Mouse (Mus musculus): Measurements from ENCODE around the gene Urad.
A peak's percentile ranks its signal among the peaks of the same experiment; 100 is the strongest.

The Urad gene

DNA sequence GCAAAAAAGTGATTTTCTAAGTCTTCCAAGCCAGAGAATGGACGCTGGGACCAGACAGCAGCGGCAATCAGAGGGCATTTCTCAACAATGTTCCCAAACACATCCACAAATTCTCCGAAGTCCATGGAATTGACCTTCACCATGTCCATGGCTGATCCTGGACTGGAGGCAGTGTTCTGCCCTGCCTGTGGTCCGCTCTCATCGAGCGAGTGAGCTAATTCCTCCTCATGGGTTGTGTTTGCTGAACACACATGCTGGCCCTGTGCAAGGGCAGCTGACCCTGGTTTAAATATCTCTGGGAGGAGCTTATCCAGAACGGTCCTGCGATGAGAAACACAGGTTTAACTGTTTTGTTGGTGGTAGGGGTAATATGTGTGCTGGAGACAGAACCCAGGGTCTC lies at the start of gene Urad:
TSS of gene Urad (minus strand) at position 258 of the 400 bp plus-strand sequence.
- DNase-seq (ENCODE audit: extremely low spot score, low spot score), result no peak

DNA sequence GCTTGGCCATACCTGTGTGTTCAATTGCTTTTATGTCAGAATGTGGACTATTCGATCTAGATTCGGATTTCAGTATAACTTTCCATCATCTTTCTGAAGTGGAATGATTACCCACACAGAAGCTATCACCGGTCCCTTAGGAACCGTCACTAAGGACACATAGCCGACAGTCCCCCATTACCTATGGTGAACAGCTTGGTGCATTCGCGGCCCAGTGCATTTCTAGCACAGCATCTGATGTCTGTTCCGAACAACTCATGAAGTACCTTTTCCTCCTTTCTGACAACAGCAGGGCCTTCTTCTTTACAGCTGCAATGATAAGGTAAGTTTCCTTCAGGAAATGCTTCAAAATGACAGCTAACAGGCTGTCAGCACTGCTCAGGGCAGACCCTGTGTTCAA lies 48.0 kb upstream of the Urad start:
- DNase-seq (ENCODE audit: extremely low spot score, low spot score), result no peak

DNA sequence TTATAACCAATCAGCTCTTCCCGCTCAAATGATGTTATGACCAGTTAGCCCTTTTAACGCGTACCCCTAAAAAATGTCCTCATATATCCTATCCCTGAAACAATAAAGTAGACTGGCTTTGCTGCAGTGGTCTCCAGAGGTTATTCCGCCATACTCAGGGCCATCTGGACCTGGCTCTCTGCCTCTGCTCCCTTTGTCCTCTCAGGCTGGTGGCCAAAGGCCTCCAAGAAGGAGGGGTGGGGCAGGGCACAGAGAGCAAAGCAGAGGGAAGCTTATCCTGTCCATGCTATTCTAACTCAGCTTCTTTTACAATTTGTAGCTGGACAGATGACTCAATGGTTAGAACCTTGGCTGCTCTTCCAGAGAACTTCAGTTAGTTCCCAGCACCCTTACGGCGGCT lies 46.0 kb upstream of the Urad start:
- DNase-seq (ENCODE audit: extremely low spot score, low spot score), result no peak

DNA sequence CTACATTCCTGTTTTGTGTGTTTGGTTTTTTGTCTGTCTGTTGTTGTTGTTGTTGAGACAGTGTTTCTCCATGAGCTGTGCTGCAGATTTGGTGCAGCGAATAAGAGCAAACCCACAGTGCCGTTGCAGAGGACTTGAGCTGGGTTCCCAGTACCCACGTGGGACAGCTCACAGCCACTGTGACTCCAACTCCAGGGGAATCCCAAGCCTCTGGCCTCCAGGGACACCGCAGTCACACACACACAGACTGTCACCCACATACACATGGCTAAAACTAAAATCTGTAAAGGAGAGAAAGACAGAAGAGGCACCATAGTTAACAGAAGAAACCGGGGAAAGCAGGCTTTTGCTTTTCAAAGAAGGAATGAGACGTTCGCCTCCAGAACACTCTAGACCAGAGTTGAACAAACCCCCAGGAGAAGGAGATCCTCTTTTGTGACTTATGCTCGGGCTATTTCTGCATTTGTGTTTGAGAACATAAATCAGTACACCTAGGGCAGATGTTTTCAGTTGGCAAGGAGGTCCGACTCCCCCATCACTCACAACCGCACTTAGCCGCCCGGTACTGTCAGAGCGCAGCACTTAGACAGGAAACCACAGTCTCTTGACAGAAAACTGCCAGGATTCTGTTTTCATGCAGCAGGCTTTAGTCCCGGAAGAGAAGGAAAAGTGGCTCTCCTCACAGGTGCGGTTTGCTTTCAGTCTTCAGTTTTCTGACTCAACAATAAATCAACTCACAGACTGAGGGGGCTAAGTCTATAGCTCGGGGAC lies 43.9 kb upstream of the Urad start:
- DNase-seq (ENCODE audit: extremely low spot score, low spot score), result no peak

DNA sequence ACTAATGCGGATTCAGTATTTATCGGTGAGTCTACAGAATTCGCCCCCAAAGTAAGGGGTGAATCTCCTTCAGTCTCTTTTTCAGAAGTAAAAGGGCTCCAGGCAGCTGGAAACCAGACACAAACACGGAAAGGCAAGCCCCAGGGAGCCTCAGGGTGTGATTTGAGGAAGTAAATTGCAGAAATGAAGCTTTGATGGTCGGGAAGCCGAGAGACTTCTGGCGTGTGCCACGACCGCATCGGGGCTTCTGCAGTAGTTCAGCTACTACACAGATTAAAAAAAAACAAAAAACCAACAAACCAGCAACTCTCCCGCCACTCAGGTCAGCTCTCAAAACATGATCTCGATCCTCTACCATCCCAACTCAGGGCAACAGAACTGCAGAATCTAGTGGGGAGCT lies 40.8 kb upstream of the Urad start:
- DNase-seq (ENCODE audit: extremely low spot score, low spot score), result no peak

DNA sequence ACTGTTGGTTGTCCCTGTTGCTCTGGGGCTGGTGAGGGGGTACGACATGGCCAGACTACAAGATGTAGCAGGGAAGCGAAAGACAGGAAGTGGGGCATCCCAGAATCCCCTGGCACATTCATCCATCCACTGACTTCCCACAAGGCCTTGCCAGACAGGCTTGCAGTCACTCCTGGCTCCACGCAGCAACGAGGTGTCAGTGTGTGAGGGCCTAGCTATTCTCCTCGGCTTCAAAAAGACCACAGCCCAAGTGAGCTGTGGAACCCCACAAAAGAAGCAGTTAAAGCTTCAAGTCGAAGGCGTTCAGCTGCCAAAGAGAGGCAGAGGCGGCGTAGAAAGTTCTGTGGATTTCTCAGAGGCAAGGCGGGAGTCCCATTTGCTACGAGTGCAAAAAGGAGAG lies 36.2 kb upstream of the Urad start:
- DNase-seq (ENCODE audit: extremely low spot score, low spot score), result no peak

DNA sequence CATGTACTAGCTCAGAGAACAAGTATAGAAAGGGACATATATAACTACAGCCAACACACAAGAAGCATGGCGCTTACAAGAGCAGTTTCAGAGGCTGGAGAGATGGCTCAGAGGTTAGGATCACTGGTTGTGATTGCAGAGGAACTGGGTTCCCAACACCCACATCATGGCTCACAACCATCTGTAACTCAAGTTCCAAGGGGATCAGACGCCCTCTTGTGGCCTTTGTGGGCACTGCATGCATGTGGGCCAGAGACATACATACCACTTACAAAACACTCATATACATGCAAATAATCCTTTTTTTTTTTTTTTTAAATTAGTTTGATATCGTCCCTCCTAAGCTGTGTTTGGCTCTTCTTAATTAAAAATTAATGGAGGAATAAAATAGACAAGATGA lies 35.3 kb upstream of the Urad start:
- peak; percentile 35 for DNase-seq (ENCODE audit: extremely low spot score, low spot score)

DNA sequence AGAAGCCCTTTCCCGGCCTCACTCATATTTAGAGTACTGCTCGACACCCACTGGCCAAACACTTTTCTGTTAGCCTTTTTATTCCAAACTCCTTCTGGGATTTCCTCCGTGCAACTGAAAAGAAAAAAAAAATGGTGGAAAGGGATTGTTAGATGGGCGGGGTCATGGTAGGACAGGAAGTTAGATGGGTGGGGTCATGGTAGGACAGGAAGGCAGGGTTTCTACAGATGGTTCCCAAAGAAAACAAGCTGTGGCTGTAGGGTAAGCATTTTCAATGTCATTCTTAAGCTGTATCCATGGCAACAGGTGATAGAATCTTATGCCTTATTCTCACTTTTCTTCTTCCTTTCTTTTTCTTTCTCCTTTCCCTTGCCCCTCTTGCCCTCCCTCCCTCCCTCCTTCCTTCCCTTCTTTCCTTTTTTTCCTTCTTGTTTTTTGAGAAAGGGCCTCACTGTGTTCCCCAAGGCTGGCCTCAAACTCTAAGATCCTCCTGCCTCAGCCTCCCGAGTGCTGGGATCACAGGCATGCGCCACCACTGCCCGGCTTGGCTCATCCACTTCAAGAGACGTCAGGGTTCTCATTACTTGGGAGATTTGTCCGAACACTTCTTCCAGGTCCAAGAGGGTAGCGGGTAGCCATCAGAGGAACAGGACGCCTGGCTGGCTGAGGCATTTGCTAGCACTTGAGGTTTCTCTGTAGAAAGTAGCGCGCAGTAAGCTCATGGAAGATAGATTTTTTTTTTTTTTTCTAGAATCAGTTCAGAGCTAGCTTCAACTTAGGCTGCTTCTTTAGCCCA lies 34.2 kb upstream of the Urad start:
- no peak for DNase-seq (ENCODE audit: extremely low spot score, low spot score)

DNA sequence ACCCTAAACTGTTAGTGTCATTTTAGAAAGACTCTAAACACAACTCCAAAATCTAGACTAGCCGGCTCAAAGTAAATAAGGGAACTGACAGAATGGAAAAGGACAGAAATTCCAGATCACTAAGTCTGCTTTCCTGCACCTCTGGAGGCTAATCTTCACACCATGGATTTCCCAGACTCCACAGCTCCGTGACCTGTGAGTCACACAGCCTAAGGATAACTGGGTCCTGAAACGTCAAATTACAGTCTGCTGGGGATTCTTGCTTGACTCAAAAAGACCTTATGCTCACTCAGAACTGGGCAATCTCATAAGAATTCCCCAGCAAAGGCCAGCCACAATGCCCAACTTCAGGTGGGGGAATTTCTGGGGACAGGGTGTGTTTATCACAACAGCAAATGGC lies 33.5 kb upstream of the Urad start:
- DNase-seq (ENCODE audit: extremely low spot score, low spot score), result no peak

DNA sequence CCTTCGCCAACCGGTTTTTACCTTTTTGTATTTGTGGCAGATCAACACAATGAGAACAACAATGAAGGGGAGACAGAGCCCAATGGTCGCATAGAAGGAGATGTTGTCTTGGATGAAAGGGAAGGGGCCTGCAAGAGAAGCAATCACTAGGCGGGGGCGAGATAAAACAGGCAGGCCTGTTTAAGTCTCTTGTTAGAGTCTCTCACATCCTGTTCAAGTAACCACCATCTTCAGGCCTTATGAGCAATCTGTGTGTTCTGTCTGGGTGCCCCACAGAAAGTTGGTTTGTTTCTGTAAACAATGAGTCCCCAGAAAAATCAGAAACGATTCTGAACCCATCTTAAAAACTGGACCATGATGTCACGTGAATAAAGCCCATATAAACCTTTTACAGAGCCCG lies 32.7 kb upstream of the Urad start:
- DNase-seq (ENCODE audit: extremely low spot score, low spot score), result no peak

DNA sequence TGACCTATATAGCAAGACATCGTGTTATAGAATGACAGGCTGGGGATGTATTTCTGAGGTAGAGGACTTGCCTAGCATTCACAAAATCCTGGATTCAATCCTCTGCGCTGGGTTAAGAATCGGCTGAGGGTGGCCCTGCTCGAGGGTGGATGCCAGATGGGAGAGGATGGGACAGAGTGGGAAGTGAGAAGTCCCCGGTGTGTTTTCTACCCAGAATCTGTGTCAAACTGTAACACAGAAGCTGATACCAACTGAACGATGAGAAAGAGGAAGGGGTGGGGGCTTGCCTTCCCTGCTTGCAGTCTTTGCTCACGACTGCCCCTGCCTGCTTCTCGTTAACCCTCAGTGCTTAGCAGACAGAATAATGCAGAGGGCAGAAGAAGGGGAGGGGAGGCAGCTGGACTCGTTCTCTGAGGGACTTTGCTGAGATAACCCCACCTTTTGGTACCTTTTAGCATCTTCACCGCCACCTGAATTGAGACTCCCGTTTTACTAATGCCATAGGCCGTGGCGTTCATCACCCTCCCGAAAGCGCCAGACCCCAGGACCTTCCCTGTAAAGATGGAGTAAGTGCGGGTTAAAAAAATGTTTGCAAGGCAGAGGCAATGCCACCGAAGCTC lies 32.0 kb upstream of the Urad start:
- no peak for DNase-seq (ENCODE audit: extremely low spot score, low spot score)

DNA sequence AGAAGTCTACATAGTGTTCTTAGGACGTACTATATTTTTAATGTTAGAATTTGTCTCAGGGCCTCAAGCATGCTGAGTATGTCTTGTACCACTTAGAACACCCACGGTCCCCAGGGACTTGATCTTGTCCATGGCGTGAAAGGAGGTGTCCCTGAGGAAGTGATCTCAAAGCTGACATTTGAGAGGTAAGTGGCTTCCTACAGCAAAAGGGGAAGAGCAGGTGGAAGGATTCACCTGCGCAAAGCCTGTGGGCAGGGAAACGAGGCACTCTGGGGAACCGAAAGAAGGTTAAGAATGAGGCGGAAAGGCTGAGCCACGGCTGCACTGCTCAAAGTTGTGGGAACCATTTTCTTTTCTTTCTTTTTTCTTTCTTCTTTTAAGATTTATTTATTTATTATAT lies 29.7 kb upstream of the Urad start:
- no peak for DNase-seq (ENCODE audit: extremely low spot score, low spot score)

DNA sequence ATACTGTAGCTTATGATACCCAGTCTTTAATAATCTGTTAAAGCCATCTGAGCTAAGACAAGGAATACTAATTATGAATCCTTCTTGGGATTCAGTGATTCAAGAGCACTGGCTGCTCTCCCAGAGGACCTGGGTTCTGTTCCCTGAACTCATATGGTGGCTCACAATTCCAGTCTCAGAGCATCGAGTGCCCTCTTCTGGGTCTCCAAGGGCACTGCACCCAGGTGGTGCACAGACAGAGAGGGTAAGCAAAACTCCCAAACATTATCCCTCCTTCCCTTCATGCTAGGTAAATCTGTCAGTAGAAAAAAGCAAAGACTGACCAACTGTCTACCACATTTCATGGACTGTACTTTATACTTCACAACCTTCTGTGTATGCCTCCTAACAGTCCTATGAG lies 23.7 kb upstream of the Urad start:
- DNase-seq (ENCODE audit: extremely low spot score, low spot score), result no peak

DNA sequence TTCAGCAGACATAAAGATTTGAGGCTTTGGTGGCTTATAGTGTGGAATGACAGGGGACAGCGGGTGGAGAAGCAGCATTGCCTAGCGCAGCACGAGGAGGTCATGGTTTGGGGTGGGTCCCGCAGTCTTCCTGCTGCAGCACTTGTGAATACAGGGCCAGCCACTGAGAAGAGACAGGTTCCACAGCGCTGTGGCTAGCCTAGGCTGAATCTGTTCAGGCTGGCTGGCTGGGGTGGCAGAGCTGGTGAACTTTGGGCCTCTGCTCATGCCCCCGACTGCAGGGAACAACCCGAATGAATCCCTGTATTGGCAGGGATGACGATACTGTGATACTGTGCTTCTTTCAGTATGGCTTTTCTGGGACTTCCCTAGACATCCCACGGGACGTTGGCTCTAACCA lies 21.7 kb upstream of the Urad start:
- no peak for DNase-seq (ENCODE audit: extremely low spot score, low spot score)

DNA sequence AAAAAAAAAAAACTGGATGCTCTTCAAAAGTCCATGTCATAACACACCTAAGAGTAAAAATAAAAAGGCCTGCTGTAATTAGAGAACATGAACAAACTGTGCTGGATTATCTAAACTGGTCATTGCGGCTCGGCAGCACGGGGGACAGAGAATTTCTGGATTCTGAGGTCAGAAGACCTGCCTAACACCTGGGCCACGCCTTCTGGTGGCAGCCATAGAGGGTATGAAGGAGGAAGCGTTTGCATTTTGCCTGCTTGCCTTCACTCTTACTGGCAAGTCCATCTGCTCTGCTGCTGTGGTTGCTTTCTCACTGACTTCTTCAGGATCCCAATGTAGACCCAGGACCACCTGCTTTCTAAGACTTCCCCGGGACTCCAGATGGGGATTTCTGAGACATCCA lies 20.7 kb upstream of the Urad start:
- no peak for DNase-seq (ENCODE audit: extremely low spot score, low spot score)

DNA sequence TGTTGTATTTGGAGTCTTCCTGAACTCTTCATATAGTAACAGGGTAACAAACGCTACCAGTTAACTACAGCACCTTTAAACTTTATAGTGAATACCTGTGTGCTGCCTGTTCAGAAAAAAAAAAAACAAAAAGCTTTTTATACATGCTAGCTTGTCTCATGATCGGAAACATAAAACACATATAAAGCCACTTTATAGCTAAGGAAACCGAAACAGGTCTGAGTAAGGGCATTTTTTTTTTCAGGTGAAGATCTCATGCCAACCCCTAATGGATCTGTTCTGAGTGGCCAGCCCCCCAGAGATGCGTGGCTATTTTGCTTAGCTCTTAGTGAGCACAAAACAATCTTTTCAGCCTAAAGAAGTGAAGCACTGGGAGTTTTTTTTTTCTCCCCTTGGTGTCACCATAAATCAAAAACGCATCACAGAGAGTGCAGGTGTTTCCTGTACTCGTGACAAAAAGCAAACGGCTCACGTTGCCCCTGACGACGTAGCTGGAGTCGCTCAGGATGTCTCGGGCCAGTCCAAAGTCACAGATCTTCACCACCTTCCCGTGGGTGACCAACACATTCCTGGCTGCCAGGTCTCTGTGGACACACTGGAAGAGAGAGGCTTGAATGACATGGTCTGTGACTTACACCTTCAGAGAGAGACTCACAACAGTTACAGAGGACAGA lies 18.6 kb upstream of the Urad start:
- DNase-seq (ENCODE audit: extremely low spot score, low spot score), result no peak

DNA sequence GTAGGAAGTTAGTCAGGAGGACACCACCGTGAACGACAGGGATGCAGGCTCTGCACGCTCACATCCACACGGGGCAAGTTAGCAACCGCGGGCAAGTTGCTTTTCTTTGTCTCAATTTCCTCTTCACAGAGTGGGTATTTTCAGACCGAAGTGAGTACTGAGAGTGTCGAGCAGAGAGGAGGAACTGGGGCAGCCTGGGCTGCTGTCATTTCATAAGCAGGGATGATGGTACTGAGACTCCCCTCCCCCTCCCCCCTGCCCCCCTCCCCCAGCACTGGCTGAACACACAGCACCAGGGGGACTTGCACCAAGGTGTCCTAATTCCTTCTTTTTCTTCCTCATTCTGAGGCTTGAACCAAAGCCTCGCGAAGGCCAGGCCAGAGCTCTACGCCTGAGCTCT lies 17.3 kb upstream of the Urad start:
- no peak for DNase-seq (ENCODE audit: extremely low spot score, low spot score)

DNA sequence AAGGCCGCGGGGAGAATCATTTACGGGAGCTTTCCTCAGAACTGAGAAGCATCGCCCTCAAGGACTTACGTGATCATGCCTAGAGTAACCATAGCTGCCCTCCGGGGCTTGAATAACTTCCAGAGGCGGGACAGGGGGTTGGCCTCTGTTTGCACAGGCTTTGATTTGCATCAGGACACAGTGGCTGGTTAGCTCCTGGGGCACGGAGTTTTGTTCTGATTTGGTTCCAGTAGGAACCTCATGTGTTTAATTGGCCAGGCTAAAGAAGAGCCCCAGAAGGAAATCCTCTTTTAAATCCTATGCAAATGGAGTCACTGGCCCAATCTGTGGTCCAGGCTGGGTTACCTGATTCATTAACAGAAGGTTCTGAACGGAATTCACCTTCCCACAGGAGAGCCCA lies 16.7 kb upstream of the Urad start:
- DNase-seq (ENCODE audit: extremely low spot score, low spot score), result no peak

DNA sequence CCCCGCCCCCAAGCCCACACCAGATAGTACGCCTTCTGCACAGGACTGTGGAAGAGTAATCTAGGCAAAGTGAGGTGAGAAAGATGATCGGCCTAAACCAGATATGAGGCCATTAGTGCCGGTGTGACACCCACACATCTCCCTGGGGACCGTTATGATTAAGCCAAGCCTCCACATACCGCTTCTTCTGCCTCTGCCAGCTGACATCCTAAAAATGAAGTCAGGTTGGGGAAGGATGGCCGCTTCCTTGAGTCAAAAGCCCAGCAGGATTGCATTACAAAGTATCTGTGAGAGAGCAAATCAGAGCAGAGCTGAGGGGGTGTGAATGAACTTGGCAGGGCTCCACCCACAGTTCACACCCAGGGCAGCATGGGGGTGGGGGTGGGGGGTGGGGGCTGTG lies 10.5 kb upstream of the Urad start:
- DNase-seq (ENCODE audit: extremely low spot score, low spot score), result no peak

DNA sequence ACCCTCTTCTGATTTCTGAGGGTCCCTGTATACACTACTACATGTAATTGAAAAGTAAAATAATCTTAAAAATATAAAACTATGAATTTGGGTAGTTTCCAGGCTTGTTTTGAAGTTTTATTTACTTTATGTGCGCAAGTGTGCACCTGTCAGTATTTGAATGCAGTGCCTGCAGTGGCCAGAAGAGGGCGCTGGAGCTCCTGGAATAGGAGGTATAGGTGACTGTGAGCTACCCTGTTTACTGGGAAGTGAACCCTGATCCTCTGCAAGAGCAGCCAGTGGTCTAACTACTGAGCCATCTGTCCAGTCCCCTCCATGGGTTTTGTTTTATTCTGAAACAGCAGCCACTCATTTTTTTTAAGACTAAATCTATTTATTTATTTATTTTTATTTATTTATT lies 9.3 kb upstream of the Urad start:
- DNase-seq (ENCODE audit: extremely low spot score, low spot score), result peak; percentile 65

DNA sequence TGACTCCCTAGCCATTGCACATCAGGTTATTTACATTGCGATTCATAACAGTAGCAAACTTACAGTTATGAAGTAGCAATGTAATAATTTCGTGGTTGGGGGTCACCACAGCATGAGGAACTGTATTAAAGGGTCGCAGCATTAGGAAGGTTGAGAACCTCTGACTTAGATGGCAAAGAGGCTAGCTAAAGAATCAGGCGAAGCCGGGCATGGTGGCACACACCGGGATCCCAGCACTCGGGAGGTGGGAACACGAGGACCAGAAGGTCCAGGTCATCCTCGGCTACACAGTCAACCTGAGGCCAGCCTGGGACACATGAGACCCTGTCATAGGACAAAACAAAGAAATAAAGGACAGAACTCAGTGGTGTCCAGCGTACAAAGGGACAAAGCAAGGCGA lies 7.7 kb upstream of the Urad start:
- DNase-seq (ENCODE audit: extremely low spot score, low spot score), result no peak

DNA sequence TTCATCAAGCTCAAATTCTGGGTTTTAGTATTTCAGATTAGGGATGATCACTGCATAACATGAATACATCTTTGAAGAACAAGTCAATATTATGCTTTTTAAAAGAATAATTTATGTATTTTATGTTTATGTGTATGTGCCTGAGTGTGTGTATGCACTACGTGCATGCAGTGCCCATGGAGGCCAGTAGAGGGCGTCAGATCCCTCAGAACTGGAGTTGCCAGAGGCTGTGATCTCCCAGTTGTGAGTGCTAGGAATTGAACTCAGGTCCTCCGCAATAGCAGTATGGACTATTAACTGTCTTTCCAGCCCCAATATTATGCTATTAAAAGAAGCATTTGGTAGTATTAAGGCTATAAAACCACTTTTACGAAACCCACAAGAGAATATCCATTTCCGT lies 5.4 kb upstream of the Urad start:
- no peak for DNase-seq (ENCODE audit: extremely low spot score, low spot score)
